Mouse (Mus musculus) hindbrain, embryonic 16.5 days (tissue): ENCODE data around the gene Tln1. TPM values are rescaled to one million over a fixed set of nuclear protein-coding genes. Genes with fewer than 3 reads are reported as not detected.

ENCODE experiments used
- ATAC-seq: fragments of 200-750 bp; cut with Nextera tagmentation; 2 replicates; pipeline ENCODE4 v1.8.0; 2017; ENCODE audit warnings: moderate TSS enrichment, moderate library complexity
- H3K27ac ChIP-seq: fragments of 300-500 bp; sonication (generic); 2 replicates; pipeline ENCODE4 v1.5.1; 2014; ENCODE audit warnings: low read depth, mild to moderate bottlenecking, control low read depth, low read length, moderate library complexity
- H3K27me3 ChIP-seq: fragments of 300-500 bp; sonication (generic); replicated peaks from 2 replicates; pipeline ENCODE4 v1.6.1; 2014; ENCODE audit warnings: low read length; ENCODE audit not compliant: control insufficient read depth, insufficient read depth
- H3K36me3 ChIP-seq: fragments of 300-500 bp; sonication (generic); 2 replicates; pipeline ENCODE4 v1.6.1; 2014; ENCODE audit warnings: mild to moderate bottlenecking, low read length, moderate library complexity, mixed read lengths; ENCODE audit not compliant: control insufficient read depth, insufficient read depth
- H3K4me1 ChIP-seq: fragments of 300-500 bp; sonication (generic); 2 replicates; pipeline ENCODE4 v1.6.1; 2014; ENCODE audit warnings: low read depth, low read length; ENCODE audit not compliant: control insufficient read depth, insufficient read depth
- H3K4me2 ChIP-seq: fragments of 300-500 bp; sonication (generic); 2 replicates; pipeline ENCODE4 v1.6.1; 2014; ENCODE audit warnings: mild to moderate bottlenecking, low read length, control low read depth, moderate library complexity
- H3K4me3 ChIP-seq: fragments of 300-500 bp; sonication (generic); 2 replicates; pipeline ENCODE4 v1.5.1; 2014; ENCODE audit warnings: mild to moderate bottlenecking, low read length, control low read depth, moderate library complexity
- H3K9ac ChIP-seq: fragments of 300-500 bp; sonication (generic); 2 replicates; pipeline ENCODE4 v1.6.1; 2014; ENCODE audit warnings: low read depth, mild to moderate bottlenecking, control low read depth, low read length, moderate library complexity
- H3K9me3 ChIP-seq: fragments of 300-500 bp; sonication (generic); 2 replicates; pipeline ENCODE4 v1.6.1; 2014; ENCODE audit warnings: mild to moderate bottlenecking, low read length, moderate library complexity; ENCODE audit not compliant: control insufficient read depth
- WGBS: fragments of 180-500 bp; shearing (Covaris S2); extraction: QIAGEN DNeasy Blood & Tissue Kit; methylation state at CpG from one replicate; pipeline ENCODE4 v1.1.7; 2014; 5-methylcytosine and 5-hydroxymethylcytosine counted together
- polyA plus RNA-seq: library from polyadenylated mRNA; unstranded; fragments of >200 nt; fragmentation: Nextera tagmentation; extraction: Ambion mirVana; gene quantifications from 2 replicates; pipeline ENCODE4 v1.2.1, GENCODE M21; 2015

Gene Tln1
- polyA plus RNA-seq, 1 experiment from 2014 or later, result 61.1 TPM

DNA sequence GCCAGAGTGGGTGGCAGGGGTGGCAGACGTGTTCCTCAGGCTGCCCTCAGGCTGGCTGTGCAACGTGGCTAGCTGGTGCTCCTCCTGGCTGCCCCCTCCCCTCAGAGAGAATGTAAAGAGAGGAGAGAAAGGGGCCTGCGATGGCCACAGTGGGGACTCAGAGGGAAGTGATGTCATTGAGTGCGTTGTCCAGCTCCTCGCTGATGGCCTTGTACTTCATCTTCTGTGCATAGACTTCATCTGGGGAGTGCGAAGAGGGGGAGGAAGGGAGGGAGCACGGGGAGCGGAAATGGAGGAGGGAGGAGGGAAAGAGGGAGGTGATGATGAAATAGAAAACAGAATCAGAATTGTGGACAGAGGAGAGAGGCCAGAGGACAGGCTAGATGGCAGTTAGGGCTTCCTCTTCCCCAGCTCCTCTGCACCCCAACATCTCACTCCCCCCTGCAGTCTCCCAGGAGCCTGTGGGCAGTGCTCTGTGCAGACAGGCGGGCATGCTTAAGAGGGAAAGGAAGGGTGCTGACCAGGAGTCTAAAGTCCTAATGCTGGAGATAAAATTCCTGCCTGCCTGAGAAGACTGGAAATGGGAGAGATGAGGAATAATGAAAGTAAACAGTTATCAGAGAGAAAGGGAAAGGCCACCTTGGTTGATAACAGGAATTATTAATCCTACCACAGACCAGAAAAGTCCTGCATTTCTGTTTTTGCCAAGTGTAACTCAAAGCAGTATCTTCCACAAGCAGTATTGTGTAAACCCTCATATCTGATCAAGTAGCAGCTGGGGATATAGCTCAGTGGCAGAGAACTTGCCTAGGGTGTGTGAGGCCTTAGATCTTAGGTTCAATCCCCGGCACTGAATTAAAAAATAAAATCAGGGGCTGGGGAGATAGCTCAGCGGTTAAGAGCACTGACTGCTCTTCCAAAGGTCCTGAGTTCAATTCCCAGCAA is 46.5 kb downstream of the Tln1 start:
- Histone ChIP-seq H3K9me3 (no peaks in the 10 kb centered on the region), H3K4me2 (no peak overlapping the region), H3K36me3 (no peaks in the 10 kb centered on the region), H3K9ac (no peak overlapping the region), H3K27ac (no peak overlapping the region), H3K27me3 (peaks cover under 1% of the 10 kb centered on the region; the same call in 1 of the 2 replicates), H3K4me3 (no peak overlapping the region), H3K4me1 (peaks cover 5% of the 10 kb centered on the region)
- no peak for ATAC-seq
- WGBS, result 75% methylated on average over 11 of the region's 11 CpGs

DNA sequence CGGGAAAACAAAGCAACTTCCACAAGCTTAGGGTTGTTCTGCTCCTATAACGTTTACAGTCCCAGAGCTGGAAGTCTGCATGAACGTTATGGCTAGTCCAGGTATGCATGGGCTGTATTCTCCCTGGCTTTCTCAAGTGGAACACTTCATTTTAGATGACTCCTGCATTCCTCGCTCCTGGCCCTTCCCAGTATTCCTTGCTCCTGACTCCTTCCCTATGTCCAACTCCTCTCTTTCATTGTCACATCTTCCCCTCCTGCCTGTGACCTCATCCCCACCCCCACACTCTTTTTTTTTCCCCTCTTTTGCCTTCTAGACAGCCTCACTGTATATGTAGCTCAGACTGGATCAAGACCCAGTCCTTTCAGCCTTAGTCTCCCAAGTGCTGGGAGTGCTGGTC is 48.7 kb downstream of the Tln1 start:
- no peaks in the 10 kb centered on the region for H3K36me3 ChIP-seq
- no peak overlapping the region for H3K27ac ChIP-seq
- no peak overlapping the region for H3K4me2 ChIP-seq
- H3K27me3 ChIP-seq, result peaks cover 5% of the 10 kb centered on the region
- H3K4me3 ChIP-seq, result no peak overlapping the region
- peaks cover 3% of the 10 kb centered on the region; the same call in 1 of the 2 replicates for H3K4me1 ChIP-seq
- no peak for ATAC-seq
- H3K9me3 ChIP-seq, result no peaks in the 10 kb centered on the region
- WGBS, result 75% methylated on average over 4 of the region's 4 CpGs
- H3K9ac ChIP-seq, result no peak overlapping the region

- H3K4me1 ChIP-seq, result peaks cover 8% of the 10 kb centered on the region
- H3K36me3 ChIP-seq, result no peaks in the 10 kb centered on the region
- WGBS, result 82% methylated on average over 4 of the region's 4 CpGs
- no peak for ATAC-seq
- no peak overlapping the region for H3K4me3 ChIP-seq
- no peak overlapping the region for H3K9ac ChIP-seq
- no peak overlapping the region for H3K27ac ChIP-seq
- H3K4me2 ChIP-seq, result no peak overlapping the region
- peaks cover 7% of the 10 kb centered on the region for H3K27me3 ChIP-seq
- H3K9me3 ChIP-seq, result no peaks in the 10 kb centered on the region
These were observed 49.2 kb downstream of the Tln1 start for GRCm38 (mm10) chr4:43513300-43513699.

DNA sequence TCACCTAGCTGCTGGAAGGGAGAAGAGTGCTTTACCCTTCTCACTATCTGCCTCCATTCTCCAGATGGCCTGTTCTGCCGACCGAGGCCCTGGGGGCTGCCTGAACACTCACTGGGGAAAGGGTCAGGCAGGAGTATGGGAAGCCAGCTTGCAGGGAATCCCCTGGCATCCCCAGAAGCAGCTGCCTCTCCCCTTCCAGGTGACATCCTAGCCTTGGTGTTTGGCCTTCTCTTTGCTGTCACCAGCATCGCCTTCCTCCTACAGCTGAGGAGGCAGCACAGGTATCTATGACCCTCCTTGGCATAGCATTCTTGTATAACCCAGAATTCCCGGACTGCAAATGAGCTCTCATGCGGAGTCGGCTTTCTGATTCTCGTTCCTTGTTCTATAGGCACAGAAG is 49.8 kb downstream of the Tln1 start:
- Histone ChIP-seq H3K4me2 (no peak overlapping the region), H3K9ac (no peak overlapping the region), H3K4me1 (peaks cover 13% of the 10 kb centered on the region), H3K27ac (no peak overlapping the region), H3K9me3 (no peaks in the 10 kb centered on the region), H3K4me3 (no peak overlapping the region), H3K36me3 (no peaks in the 10 kb centered on the region), H3K27me3 (peaks cover 7% of the 10 kb centered on the region)
- ATAC-seq, result no peak
- WGBS, result 65% methylated on average over 7 of the region's 7 CpGs

- 77% methylated on average over 19 of the region's 19 CpGs for WGBS
These were observed 50.6 kb downstream of the Tln1 start for GRCm38 (mm10) chr4:43511675-43512454.

GRCm38 (mm10) chr4:43509109-43509508 is 53.4 kb downstream of the Tln1 start:
- 23% methylated on average over 9 of the region's 9 CpGs for WGBS
- peaks cover 13% of the 10 kb centered on the region for H3K4me1 ChIP-seq
- peak overlapping the region; percentile 61 for H3K4me2 ChIP-seq
- H3K9me3 ChIP-seq, result no peaks in the 10 kb centered on the region
- no peak overlapping the region; the same call in 1 of the 2 replicates for H3K9ac ChIP-seq
- no peaks in the 10 kb centered on the region for H3K36me3 ChIP-seq
- H3K4me3 ChIP-seq, result no peak overlapping the region
- H3K27me3 ChIP-seq, result peaks cover 7% of the 10 kb centered on the region
- no peak for ATAC-seq
- H3K27ac ChIP-seq, result no peak overlapping the region

More at GRCm38 (mm10) chr4:43511675-43512454, 50.6 kb downstream of the Tln1 start:
- Histone ChIP-seq H3K27me3 (peaks cover 7% of the 10 kb centered on the region), H3K9ac (no peak overlapping the region), H3K4me2 (no peak overlapping the region), H3K4me3 (no peak overlapping the region), H3K36me3 (no peaks in the 10 kb centered on the region), H3K4me1 (peaks cover 13% of the 10 kb centered on the region), H3K9me3 (no peaks in the 10 kb centered on the region), H3K27ac (no peak overlapping the region)
- no peak for ATAC-seq

GRCm38 (mm10) chr4:43508666-43508997 is 53.9 kb downstream of the Tln1 start:
- Histone ChIP-seq H3K4me3 (peak overlapping the region; percentile 33), H3K4me1 (peaks cover 13% of the 10 kb centered on the region), H3K27ac (no peak overlapping the region), H3K9me3 (no peaks in the 10 kb centered on the region), H3K4me2 (peak overlapping the region; percentile 61), H3K9ac (peak overlapping the region; percentile 41), H3K27me3 (peaks cover 7% of the 10 kb centered on the region), H3K36me3 (no peaks in the 10 kb centered on the region)
- 13% methylated on average over 13 of the region's 13 CpGs for WGBS
- peak; percentile 48; the same call in 1 of the 2 replicates for ATAC-seq

DNA sequence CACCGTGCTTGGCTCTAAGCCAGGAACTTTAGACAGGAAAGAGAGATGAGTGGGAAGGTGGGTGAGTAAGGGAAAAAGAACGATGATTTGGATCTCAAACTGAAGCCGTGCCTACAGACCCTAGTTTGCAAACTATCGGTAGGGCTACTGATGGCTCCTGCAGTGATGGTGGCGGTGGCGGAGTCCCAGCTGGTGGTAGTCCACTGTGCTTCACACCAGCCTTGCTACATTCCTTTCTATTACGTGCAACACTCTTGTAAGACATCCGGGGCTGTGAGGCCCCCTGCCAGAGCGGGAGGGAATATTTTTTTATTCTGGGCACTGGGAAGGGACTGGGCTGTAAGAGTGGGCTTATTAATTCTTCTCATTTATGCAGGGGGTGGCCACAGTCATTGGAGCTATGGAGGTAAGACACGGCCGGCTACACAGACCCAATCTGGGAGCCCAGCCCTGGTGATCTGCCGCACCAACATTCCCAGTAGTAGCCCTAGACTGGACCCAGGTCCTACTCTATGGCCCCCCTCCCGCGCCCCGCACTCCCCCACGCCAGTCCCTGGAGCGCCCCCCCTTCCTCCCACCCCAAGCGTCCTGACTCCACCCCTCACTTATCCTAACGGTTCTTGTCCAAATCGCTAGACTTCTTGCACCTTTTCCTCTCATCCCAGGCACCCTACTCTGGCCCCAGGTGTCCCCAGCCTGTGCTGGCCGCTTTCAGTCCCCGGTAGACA is 54.4 kb downstream of the Tln1 start:
- Histone ChIP-seq H3K9me3 (no peaks in the 10 kb centered on the region), H3K4me2 (peak overlapping the region; percentile 61), H3K4me1 (peaks cover 13% of the 10 kb centered on the region), H3K27me3 (peaks cover 7% of the 10 kb centered on the region), H3K9ac (peak overlapping the region; percentile 41), H3K4me3 (peak overlapping the region; percentile 33), H3K36me3 (no peaks in the 10 kb centered on the region), H3K27ac (no peak overlapping the region)
- ATAC-seq, result 0 out of 2 replicates have a peak, but pooled peaks have one; percentile 48
- WGBS, result 13% methylated on average over 22 of the region's 22 CpGs
